Mouse (Mus musculus) v-Abl transformed pro-B cells (cell line): ENCODE measurements at regions not wholly inside any gene's neighbourhood (a gene's known extent, or its start where the extent isn't known, plus 50 kb on each side); places are given as distances from the start of the nearest gene placed in this dataset.
"Not testable (repeated sequence)": the region's sequence is repeated elsewhere in the genome, so short reads cannot be mapped to it uniquely, and the experiment has no call there.

ENCODE experiments used
- in situ Hi-C, 2 experiments: fragments of 400-800 bp; cut with MboI; formaldehyde crosslinking; loops; one replicate each; pipeline ENCODE4 v1.15.1; 2025; ENCODE audit not compliant: unreplicated experiment in 2 of 2

DNA sequence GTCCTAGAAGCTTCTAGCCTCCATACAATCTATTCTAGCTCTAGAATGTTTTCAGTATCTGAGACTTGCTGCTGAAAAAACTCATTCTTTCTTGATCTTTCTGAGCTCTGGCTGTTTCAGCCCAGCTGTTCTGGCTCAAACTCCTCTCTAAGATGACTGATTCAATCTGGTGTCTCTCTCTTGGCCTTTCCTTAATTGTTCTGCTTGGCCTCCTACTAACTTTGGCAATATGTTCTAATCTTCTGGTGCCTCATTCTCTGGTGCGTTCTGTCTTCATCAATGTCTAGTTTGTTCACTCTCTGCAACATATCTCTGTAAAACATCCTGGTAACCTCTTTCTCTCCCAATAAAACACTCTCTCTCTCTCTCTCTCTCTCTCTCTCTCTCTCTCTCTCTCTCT lies 302.6 kb upstream of the Kdm8 start:
- in situ Hi-C loops = no loop called here

DNA sequence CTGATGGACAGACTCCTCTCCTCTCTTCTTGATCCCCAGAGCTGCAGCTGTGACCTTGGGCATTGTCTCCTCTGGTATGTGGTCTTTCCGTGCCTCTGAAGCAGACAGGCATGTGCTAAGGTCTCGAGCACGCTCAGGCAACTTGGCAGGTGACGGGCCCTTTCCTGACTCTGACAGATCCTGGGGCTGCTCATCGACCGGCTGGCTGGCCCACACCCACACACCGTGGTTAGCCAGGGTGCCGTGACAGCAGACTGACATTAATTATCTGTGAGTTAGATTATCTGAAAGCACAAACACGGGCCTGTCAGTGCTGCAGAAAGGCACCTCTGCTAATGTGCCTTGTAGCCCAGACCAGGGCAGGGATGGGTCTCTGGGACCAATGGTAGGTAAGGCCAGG lies 298.5 kb upstream of the Kdm8 start:
- in situ Hi-C loops = no loop called here

DNA sequence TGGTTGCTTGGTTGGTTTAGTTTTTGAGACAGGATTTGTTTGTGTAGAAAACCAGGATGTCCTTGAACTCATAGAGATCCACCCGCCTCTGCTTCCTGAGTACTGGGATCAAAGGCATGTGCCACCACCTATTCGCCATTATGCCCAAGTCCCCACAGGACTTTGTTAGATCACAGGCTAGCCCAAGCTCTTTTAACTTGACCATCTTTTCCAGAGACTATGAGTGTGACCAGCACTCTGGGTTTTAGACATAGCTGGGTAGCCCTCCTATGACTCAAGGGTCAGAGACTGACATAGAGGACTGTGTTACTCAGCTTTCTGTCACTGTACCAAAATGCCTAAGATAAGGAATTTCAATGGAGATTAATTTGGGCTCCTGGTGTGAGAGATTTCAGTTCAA lies 295.3 kb upstream of the Kdm8 start:
- in situ Hi-C loops = no loop called here

DNA sequence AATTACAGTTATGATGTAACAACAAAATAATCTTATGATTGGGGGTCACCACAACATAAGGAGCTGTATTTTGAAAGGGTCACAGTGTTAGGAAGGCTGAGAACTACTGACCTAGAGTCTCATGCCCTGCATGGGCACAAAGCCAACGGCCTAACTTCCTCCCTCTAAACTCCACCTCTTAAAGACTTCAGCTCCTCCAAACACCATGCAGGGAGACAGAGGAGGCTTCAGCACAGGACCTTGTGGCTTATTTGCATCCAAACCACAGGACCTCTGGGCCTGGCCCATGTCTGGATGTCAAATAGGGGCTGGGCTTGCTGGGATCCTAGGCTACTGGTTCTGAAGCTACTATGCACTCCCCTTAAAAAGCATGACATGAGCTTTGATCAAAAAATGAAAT lies 294.7 kb upstream of the Kdm8 start:
- in situ Hi-C loops = no loop called here

DNA sequence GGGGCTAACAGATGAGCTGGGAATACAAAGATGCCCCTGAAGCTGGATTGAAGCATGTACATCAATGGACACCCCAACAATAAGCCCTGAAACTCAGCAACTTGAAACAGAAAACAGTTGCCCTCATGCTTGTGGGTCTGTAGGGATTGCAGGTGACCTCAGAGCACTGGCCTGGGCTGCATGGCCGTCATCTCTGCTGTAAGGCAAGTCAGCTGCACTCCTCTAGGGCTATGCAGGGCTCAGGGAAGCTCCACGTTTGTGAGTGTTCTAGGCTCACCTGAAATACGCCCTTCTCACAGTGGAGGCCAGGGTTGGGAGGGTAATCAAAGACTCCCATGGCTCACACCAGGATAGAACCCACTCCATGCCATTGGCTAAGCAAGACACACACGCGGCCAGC lies 292.2 kb upstream of the Kdm8 start:
- in situ Hi-C loops = no loop called here

DNA sequence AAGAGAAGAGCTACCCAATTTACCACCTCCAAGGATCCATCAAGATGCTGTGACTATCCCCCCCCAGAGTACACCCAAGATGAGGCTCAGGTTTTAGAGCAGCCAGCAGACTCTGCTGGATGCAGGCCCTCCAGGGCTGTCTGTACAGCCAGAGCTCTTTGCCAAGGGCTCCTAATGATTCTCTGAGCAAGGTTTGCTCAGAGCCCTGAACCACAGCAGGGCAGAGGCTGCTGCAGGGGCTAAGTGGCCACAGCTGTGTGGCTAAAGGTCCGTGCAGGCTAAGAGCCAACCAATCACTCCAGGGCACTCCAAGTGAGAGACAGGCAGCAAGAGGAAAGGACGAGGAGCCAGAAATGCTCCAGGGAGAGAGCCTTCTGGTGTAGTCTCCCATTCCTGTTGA lies 289.2 kb upstream of the Kdm8 start:
- in situ Hi-C loops = no loop called here

DNA sequence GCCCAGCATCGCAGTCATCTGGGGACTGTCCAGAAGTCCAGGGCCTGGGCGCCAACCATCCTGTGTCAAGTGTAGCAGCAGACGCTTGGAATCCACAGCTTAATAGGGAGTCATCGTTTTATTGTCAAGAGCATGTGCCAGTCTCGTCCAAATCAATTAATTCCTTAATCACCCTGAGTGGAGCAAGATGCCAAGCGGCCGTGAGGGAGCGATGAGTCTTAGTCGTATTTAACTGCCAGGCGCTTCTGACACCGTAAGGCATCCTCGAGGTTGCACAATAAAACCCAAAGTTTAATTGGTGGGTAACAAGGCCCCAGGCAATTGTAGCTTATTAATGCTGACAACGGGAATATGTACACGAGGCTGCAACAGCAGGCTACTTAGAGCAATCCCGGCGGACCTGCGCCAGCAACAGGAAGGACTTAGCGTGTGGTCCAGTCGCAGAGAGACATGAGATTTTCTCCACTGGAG lies 277.6 kb upstream of the Kdm8 start:
- in situ Hi-C loops = no loop called here

DNA sequence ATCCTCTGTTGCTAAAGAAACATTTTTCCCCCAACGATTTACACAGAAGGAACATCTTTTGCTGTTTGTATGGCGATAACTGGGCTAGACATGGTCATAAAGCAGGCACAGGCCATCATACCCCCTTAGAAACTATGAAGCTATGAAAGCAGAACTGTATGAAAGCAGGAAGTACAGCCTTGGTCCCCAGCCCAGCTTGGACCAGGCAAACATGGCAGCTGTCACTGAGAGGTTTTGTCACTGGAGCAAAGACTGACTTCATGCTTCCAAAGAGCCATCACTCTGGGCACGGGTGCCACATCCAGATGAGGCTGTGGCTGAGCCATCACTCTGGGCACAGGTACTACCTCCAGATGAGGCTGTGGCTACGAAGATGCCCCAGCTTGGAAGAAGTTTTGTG lies 276.8 kb upstream of the Kdm8 start:
- in situ Hi-C loops = no loop called here

DNA sequence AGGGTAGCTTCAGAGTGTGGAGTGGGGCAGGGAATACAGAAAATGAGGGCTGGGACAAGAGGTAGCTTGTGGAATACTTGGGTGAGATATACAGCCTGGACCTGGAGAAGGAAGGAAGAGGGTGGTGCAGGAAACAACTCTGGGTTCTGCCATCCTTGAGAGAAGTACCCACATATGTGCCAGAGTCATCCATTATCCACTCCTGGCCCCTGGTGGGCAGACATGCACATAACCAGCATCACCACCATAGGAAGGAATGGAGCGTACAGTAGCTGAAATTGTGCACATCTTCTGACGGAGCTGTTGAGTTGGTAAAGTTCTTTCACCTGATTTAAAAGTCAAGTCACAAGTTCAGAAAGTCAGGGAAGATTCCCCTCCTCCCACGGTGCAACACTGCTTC lies 262.9 kb upstream of the Kdm8 start:
- in situ Hi-C loops = no loop called here

DNA sequence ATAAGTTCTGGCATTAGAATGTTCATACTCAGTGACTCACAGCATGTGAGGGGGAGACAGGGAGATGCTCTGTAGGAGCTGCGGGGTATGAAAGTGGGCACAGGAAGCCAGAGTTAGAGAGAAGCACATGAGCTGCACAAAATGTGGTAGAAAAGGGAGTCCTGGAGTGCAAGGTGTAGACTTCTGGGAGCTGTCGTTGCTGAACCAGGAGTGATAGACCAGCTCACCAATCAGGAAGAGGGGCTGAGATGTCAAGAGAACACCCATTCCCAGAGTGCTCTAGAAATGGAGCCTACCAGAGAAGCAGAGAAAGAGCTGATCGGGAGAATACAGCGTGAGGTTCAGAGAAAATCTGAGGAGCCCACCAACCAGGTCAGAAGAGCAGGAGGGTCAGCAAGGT lies 262.2 kb upstream of the Kdm8 start:
- in situ Hi-C loops = no loop called here

DNA sequence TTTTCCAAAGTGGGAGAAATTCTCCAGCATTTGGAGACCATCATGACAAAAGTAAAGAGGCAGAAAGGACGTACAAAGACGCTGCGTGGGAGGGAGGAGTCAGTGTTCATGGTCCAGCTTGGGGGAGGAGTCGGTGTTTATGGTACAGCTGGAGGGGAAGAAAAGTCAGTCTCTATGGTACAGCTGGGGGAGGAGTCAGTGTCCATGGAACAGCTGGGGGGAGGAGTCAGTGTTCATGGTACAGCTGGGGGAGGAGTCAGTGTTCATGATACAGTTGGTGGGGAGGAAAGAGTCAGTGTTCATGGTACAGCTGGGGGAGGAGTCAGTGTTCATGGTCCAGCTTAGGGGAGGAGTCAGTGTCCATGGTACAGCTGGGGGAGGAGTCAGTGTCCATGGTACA lies 261.5 kb upstream of the Kdm8 start:
- in situ Hi-C loops = not testable (repeated sequence)

DNA sequence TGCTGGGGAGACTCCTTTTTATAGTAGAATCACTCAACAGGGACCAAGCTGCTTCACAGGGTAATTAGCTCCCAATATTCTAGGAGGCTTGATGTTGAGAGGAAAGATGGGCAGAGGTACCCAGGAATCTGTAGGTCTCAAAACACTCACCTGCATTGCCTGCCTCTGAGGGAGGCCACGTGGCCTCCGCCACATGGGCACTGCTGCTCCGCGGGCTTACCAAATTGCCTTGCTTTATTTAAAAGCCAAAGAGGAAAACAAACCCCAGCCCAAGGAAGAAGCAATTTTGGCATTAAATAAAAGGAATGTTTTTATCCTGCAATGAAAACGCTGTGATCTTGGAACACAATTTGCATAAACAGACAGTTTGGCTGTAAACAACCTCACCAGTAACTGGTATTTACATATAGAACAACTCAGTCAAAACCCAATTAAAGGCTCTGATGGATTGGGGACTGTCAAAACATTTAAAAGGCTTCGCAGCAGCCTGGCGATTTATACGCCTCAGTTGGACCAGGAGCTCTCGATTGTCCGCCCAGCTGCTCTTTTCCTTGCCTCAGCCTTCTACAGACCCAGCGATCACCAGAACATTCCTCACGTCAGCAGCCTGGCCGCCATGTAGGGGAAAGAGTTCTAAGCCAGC lies 259.3 kb upstream of the Kdm8 start:
- in situ Hi-C loops = no loop called here

DNA sequence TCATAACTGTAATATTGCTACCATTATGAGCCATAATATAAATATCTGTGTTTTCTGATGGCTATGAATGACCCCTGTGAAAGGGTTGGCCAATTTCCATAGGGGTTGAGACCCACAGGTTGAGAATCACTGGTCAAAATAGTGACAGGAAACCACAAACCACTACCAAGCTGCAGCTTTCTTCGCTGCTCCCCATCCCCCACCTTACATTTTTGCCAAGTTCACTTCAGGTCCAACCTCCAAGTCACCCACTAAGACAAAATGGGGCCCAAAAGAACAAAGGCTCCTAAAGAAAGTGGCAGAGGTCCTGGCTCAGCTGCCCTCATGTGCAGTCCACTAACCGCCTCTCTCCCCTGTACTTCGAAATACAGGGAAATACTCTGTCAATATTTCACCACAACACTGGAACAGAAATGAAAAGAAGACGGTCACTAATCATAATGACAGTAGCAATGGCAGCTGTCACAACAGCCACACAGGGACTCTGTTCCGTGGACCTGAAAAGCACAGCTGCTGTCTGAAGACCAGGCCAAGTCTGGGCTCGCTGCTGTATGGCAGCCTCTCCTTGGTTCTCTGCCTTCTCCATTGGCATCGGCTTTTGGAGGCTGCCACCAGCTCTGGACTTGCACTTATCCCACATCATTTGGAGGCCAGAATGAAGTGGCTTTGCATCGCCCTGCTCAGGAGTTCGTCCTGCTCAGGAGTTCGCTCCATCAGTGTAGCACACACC lies 257.3 kb upstream of the Kdm8 start:
- in situ Hi-C loops = no loop called here

DNA sequence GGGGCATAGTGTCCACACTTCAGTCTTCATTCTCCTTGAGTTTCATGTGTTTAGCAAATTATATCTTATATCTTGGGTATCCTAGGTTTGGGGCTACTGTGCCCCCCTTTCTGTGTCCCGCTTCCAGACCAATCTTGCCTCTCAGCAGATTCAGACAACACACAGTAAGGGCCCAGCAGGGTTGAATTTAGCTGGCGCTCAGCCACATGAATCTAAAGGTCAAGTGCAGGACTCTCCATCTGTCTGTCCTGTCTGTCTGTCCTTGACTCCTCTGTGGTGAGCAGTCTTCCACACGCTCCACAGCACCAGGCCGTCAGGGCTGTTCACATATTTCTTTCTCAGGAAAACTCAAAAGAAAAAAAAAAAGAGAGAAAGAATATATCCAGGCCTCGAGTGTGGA lies 255.5 kb upstream of the Kdm8 start:
- in situ Hi-C loops = no loop called here

DNA sequence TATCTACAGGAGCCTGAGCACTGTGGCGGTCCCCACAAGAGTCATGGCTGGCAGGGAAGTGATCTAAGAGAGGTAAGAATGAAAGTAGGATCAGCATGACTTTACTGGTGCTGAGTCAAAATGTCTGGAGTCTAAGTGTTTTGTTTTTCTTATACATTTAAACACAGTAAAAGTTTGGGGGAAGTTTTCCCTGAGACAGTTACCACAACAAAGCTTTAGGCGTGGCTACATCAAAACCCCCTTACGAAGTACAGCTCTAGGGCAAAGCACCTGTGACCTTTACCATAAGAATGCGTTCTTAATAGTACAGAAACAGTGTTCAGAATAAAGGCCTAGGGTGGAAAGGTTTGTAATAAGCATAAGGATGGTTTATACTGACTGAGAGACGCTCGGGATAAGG lies 254.4 kb upstream of the Kdm8 start:
- in situ Hi-C loops = no loop called here

DNA sequence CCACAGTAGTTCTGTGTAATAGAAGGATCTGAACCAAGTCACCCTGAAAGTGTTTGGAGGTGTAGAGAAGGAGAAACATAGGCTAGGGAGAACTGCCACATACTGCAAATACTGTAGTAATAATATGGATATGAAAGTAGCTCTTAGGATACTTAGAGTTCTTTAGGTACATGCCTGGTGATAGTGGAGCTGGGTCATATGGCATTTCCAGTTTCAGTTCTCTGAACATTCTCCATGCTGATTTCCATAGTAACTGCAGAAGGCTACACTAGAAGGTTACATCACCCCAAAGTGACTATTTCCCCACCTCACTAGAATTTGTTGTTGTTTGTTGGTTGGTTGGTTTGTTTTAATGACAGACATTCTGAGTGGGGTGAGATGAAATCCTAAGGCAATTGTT lies 253.2 kb upstream of the Kdm8 start:
- in situ Hi-C loops = no loop called here

DNA sequence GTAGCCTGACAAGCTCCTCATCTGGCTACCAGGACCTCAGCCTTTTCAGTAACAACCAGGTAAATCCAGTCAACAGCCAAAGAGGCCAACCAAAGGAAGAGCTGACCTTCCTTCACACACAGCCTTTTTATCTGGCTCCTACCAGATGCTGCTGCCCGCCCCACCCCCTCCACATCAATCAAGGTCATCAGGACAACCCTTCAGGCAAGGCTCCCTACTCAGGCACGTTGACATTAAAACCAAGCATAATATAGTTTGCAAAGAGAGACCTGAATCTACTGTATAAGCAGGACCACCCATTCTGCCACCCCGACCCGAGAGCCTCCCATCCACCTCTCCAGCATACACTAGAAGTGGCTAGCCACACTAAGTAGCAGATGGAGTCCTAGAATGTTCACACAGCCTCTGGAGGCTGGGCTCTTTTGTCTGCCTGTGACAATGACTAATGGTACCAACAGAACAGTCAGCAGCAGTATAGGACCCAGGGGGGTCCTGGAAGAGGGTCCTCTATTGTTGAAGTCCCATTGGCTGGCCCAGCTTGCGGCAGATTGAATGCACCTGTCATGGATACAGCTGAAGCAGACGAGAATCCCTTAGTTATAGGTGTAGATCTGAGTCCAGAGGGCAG lies 233.0 kb upstream of the Kdm8 start:
- in situ Hi-C loops = no loop called here

DNA sequence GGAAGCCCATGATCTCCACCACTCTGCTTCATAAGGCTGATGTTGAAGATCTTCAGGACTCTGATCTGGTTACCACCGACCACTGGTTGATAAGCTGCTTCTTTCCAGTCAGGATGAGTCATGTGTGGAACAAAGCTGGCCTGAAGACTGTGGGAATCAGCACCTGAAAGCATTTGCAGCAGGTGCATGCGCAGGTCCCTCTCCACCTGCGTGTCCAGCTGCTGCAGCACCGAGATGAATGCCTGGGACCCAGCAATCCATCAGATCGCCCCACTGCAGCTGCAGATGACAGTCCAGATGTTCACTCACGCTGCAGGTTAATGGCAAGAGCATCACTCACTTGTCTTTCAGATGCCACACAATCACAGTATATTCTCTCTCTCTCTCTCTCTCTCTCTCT lies 230.4 kb upstream of the Kdm8 start:
- in situ Hi-C loops = no loop called here

DNA sequence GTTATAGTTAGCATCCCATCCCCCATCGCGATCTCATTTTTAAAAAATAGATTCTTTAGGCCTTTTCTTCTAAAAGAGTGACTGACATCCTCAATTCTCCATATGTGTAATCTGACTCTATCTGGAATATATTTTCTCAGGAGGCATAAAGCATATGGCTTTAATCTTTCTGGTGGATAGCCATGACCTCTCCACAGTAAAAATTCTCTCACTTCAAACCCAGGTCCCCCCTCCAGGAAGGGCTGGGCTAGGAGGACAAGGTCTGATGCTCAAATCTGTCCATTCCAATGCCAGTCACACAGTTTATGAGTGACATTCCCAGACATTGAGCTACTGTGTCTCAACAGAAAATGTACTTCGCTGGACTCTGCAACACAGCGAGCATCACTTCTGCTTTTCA lies 226.8 kb upstream of the Kdm8 start:
- in situ Hi-C loops = no loop called here

DNA sequence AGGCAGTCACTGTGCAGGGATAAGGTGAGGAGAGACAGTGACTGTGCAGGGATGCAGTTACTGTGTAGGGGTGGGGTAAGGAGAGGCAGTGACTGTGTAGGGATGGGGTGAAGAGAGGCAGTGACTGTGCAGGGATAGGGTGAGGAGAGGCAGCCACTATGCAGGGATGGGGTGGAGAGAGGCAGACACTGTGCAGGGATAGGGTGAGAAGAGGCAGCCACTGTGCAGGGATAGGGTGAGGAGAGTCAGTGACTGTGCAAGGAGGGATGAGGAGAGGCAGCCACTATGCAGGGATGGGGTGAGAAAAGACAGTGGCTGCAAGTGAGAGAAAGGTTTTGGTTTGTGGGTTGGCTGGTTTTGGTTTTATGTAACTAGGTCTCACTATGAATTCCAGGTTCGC lies 221.8 kb upstream of the Kdm8 start:
- in situ Hi-C loops = no loop called here

DNA sequence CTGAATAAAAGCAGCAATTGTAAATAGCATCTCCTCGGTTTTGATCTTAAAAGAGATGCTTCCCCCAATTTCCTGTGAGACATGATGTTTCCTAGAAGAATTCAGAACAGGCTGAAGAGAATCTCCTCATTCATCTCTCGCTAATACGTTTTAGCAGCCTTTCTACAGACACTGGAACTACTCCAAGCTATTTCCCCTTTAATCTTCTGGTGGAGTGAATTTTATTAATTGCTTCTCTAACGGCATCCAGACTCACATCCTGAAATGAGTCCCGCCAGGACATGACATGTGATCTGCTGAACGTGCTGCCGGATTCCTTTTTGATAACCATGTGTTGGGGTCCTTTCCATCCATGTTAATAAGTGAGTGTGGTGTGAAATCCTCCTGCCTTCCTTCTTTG lies 209.6 kb upstream of the Kdm8 start:
- in situ Hi-C loops = no loop called here

DNA sequence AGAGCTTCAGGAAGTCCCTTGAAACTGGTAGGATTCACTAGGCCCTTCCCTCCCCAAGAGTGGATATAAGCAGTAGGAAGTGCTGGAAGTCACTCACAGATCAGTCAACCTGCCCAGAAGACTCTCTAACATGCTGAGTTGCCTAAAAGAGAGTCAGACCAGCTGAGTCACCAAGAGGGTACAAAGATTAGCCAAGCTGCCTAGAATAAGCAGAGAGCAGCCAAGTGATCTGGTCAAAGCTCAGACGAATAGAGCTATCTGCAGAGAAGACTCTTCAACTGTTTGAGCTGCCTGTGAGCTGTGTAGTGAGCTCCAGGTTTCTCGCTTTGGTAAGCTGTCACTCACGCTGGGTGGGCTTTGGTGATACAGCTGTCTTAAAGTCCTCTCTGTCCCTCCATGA lies 207.4 kb upstream of the Kdm8 start:
- in situ Hi-C loops = no loop called here
